Mouse (Mus musculus) kidney, postnatal 0 days (tissue): ENCODE measurements at regions not wholly inside any gene's neighbourhood (a gene's known extent, or its start where the extent isn't known, plus 50 kb on each side); places are given as distances from the start of the nearest gene placed in this dataset.

ENCODE experiments used
- ATAC-seq: fragments of 200-750 bp; cut with Nextera tagmentation; replicated peaks from 2 replicates; pipeline ENCODE4 v1.8.0; 2017; ENCODE audit warnings: low read depth, moderate number of reproducible peaks, moderate TSS enrichment, moderate library complexity; ENCODE audit not compliant: low FRiP score
- DNase-seq: peaks from one replicate; pipeline ENCODE4 v3.0.0-alpha.2; 2016; ENCODE audit warnings: low spot score
- H3K27ac ChIP-seq: fragments of 300-500 bp; sonication (generic); 2 replicates; pipeline ENCODE4 v1.5.1; 2014; ENCODE audit warnings: mild to moderate bottlenecking
- H3K27me3 ChIP-seq: fragments of 300-500 bp; sonication (generic); 2 replicates; pipeline ENCODE4 v1.6.1; 2014; ENCODE audit warnings: low read length, mixed read lengths; ENCODE audit not compliant: insufficient read depth
- H3K36me3 ChIP-seq: fragments of 300-500 bp; sonication (generic); 2 replicates; pipeline ENCODE4 v1.6.1; 2014; ENCODE audit warnings: low read length, mixed read lengths; ENCODE audit not compliant: insufficient read depth
- H3K4me1 ChIP-seq: fragments of 300-500 bp; sonication (generic); replicated peaks from 2 replicates; pipeline ENCODE4 v1.6.1; 2014; ENCODE audit warnings: antibody characterized with exemption, low read length, mixed read lengths; ENCODE audit not compliant: insufficient read depth
- H3K4me2 ChIP-seq: fragments of 300-500 bp; sonication (generic); 2 replicates; pipeline ENCODE4 v1.6.1; 2014; ENCODE audit warnings: mild to moderate bottlenecking, low read length, moderate library complexity, mixed read lengths
- H3K4me3 ChIP-seq: fragments of 300-500 bp; sonication (generic); replicated peaks from 2 replicates; pipeline ENCODE4 v1.5.1; 2014; ENCODE audit warnings: low read depth, low read length
- H3K9ac ChIP-seq: fragments of 300-500 bp; sonication (generic); 2 replicates; pipeline ENCODE4 v1.6.1; 2014; ENCODE audit warnings: low read depth, low read length
- H3K9me3 ChIP-seq: fragments of 300-500 bp; sonication (generic); replicated peaks from 2 replicates; pipeline ENCODE4 v1.6.1; 2016; ENCODE audit warnings: low read length, inconsistent platforms, mixed read lengths
- CTCF ChIP-seq: IDR thresholded peaks from 2 replicates; pipeline ENCODE4 v1.5.1; 2016; ENCODE audit warnings: antibody characterized with exemption, low read depth, mild to moderate bottlenecking, moderate library complexity
- whole genome bisulfite sequencing: fragments of 180-500 bp; shearing (Covaris S2); extraction: QIAGEN DNeasy Blood & Tissue Kit; methylation state at CpG from one replicate; pipeline ENCODE4 v1.1.7; 2014; 5-methylcytosine and 5-hydroxymethylcytosine counted together

DNA sequence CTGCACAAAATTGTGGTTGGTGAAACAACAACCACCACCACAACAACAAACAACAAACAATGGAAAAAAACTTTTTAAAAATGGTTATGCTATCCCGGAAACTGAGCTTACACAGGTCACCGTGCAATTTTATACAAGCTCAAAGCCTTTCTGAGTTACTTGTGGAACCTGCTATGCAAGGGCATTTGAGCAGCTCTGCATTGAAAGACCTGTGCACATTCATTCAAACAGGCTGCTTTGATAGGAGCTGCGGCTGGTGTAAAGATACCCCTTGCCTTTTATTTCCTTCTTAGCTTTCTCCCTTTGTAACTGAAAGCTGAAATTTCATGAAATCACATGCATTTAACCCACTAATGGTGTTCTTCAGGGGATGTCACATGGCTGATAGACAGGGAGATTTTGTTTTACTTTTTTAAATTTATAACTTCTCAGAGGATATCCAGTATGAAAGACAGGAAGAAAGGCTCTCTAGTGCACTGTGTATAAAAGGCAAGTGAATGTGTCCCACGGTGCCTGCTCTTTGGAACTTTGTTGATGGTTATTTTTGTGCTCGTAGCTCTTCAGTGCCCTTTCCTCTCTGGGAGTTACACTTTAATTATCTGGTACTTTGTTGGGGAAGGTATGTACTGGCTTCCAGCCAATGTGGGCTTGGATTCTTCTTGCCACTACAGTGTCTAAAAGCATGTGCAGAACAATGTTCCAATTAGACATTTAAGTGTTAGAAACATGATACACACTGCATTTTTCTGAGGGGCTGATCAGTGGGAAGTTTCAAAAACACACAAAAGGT lies 225.1 kb upstream of the Sp8 start:
- Histone ChIP-seq H3K4me2 (no peak overlapping the region), H3K9ac (no peak overlapping the region), H3K27ac (no peak overlapping the region), H3K27me3 (no peaks in the 10 kb centered on the region), H3K36me3 (no peaks in the 10 kb centered on the region), H3K4me1 (no peaks in the 10 kb centered on the region), H3K9me3 (no peaks in the 10 kb centered on the region), H3K4me3 (no peak overlapping the region)
- ATAC-seq (peak; percentile 52), DNase-seq (peak; percentile 24)
- 30% methylated on average over 5 of the region's 5 CpGs for WGBS
- no peak for TF ChIP-seq CTCF

DNA sequence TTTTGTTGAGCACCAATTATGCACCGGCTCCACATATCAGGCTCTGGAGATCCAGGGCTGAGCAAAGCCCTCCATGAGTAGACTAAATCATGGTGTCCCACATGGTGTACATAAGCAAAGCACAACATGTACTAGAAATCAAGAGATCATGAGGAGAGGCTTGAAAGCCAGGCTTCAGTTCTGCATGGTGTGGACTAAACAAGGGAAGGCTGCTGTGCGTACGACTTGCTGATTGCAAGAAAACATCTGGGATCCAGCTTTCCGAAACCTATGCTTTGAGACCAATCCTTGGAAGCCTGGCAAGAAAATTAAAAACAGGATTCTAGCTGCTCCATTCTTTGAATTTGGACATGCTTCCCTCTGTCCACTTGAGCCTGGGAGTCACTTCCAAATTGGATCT lies 249.1 kb upstream of the Sp8 start:
- Histone ChIP-seq H3K36me3 (no peaks in the 10 kb centered on the region), H3K4me3 (no peak overlapping the region), H3K27ac (no peak overlapping the region), H3K4me1 (no peaks in the 10 kb centered on the region), H3K9ac (no peak overlapping the region), H3K9me3 (no peaks in the 10 kb centered on the region), H3K4me2 (no peak overlapping the region), H3K27me3 (no peaks in the 10 kb centered on the region)
- WGBS: 86% methylated on average over 4 of the region's 4 CpGs
- ATAC-seq: no peak
- no peak for TF ChIP-seq CTCF
- no peak for DNase-seq

DNA sequence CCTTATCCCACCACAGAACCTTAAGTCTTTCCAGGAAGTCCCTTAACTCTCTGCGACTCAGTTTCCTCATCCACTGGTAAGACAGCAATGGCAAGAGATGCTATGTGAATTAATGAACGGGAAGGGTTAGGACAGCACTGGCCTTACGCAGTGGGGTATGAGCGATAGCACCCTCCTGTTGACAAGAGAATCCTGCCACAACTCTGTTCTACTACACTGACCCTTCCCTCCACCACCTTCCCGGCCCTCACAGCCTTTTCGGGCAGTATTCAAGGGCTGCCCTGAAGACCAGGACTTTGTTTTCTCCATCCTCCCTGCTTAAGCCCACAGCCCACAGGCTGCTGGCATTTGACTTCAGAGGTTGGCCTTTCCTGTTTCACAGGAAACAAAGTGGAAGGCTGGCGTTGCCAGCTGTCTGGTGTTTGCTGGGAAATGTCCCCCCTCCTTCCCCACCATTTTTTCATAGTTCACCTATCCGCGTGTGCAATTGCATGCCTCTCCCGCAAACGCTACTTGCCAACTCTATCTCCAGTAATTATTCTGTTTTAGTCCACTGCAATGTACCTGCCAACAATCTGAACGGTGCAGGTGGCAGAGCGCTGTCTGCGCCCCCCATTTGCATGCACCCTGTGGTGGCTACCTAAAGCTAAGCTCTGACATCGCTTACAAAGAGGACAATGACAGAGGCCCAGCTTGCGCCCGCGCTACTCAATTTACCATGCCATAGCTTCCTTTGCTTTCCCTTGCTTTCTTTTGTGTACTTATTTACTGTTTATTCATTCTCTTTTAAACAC lies 251.2 kb upstream of the Sp8 start:
- TF ChIP-seq CTCF: no peak
- 52% methylated on average over 18 of the region's 18 CpGs for WGBS
- no peak overlapping the region for H3K4me2 ChIP-seq

DNA sequence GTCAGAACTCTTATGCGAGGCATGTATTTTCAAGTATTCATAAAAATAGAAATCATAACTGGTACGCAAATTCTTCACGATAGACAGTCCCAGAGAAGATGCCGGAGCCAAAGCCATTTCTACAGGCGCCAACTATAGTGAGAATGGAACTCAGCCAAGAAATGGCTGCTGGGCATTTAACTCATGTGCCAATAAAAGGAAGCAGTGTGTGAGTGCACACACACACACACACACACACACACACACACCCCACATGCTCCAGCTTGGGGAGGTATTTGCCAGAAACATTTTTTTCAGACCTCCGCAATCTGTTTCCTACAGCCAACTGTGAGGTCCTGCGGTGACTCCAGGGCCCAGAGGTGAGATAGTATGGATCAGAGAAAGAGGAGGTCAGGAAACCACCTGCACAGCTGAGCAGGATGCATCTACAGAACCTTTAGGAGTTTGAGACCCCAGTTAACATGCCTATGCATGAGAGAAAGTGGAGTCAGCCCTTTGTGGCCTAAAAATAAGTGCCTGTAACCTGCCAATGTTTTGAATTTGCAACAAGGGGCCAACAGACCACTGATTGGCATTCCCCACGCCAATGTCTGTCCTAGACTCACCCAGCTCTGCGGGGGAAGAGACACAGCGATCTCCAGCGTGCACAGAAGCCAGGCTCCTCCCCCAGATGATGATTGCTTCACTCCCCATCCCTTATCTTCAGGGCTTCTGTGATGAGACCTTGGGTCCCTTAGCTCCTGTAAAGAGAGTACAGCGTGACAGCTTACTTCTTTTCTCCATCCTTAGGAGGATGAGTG lies 262.1 kb upstream of the Sp8 start:
- DNase-seq: no peak
- no peaks in the 10 kb centered on the region for H3K9me3 ChIP-seq
- no peaks in the 10 kb centered on the region for H3K36me3 ChIP-seq
- WGBS: 71% methylated on average over 12 of the region's 12 CpGs
- H3K9ac ChIP-seq: no peak overlapping the region
- H3K4me2 ChIP-seq: no peak overlapping the region
- no peak overlapping the region for H3K4me3 ChIP-seq
- no peak overlapping the region for H3K27ac ChIP-seq
- no peak for ATAC-seq
- no peak for TF ChIP-seq CTCF
- H3K27me3 ChIP-seq: no peaks in the 10 kb centered on the region
- H3K4me1 ChIP-seq: no peaks in the 10 kb centered on the region

More for the DNA sequence above, 251.2 kb upstream of the Sp8 start:
- Histone ChIP-seq H3K27ac (no peak overlapping the region), H3K4me1 (no peaks in the 10 kb centered on the region), H3K9ac (no peak overlapping the region), H3K36me3 (no peaks in the 10 kb centered on the region), H3K27me3 (no peaks in the 10 kb centered on the region), H3K9me3 (no peaks in the 10 kb centered on the region), H3K4me3 (no peak overlapping the region)
- ATAC-seq (no peak), DNase-seq (no peak)

DNA sequence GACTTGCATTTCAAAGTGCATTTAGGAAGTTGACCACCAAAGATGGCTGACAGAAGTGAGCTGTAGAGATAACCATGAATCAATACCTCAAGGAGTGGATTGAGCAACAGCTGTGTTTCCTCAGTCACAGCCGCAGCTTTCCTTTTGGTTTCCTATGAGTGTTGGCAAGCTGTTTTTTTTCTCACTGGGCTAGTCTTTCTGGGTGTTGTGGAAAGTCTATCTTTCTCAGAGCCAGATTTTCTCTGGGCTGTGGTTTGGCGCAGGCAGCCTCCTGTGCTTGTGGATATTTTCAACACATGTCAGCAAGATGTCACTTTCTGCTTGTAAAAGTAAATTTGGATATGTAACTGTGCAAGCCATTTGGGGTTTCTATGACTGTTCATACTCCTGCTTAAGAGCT lies 268.6 kb upstream of the Sp4 start:
- H3K27ac ChIP-seq: no peak overlapping the region
- peak; percentile 4 for DNase-seq
- ATAC-seq: no peak
- 39% methylated on average over 2 of the region's 2 CpGs for WGBS
- no peaks in the 10 kb centered on the region for H3K27me3 ChIP-seq
- no peaks in the 10 kb centered on the region for H3K4me1 ChIP-seq
- H3K4me3 ChIP-seq: no peak overlapping the region
- H3K9ac ChIP-seq: no peak overlapping the region
- TF ChIP-seq CTCF: no peak
- no peaks in the 10 kb centered on the region for H3K36me3 ChIP-seq
- no peaks in the 10 kb centered on the region for H3K9me3 ChIP-seq
- H3K4me2 ChIP-seq: no peak overlapping the region

DNA sequence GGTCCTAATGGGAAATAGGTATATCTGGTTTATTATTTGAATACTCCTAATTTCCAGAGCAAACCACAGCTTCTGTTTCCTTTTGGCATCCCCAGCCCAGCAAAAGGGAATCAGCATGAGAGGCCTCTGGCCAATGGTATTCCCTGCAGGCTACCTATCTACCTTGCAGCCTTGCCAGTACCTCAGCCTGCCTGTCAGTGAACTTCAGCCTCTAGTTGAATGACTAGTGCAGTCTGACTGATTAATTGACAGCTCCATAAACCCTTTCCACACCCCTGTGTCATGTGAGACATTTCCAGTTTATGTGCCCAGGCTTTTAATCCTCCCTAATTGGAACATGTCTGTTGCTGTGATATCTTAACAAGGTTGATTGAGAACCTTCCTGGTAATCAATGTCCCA lies 265.4 kb upstream of the Sp4 start:
- Histone ChIP-seq H3K27ac (no peak overlapping the region), H3K9me3 (no peaks in the 10 kb centered on the region), H3K36me3 (no peaks in the 10 kb centered on the region), H3K9ac (no peak overlapping the region), H3K4me3 (no peak overlapping the region), H3K4me2 (no peak overlapping the region), H3K27me3 (no peaks in the 10 kb centered on the region), H3K4me1 (no peaks in the 10 kb centered on the region)
- TF ChIP-seq CTCF: no peak
- ATAC-seq (no peak), DNase-seq (no peak)
